Mouse (Mus musculus): Measurements from ENCODE around the gene Tldc1. TPM values are rescaled to one million over a fixed set of nuclear protein-coding genes. Genes with fewer than 3 reads are reported as not detected.

Tldc1 gene
- polyA plus RNA-seq, 1 experiment from 2014 or later = 10.3 TPM

GRCm38 (mm10) chr8:119776668-119777245 is 1.5 kb downstream of the Tldc1 start:
- 58% methylated on average over 7 of the region's 7 CpGs for WGBS
- DNase-seq = no peak
- Histone ChIP-seq H3K9me3 (ENCODE audit: low read depth, low read length) (no peaks in the 10 kb centered on the region), H3K4me3 (ENCODE audit: low read depth, low read length) (no peak overlapping the region), H3K4me2 (peak overlapping the region; percentile 88; the same call in 1 of the 2 replicates), H3K36me3 (ENCODE audit: insufficient read depth) (no peaks in the 10 kb centered on the region), H3K27me3 (ENCODE audit: insufficient read depth, low read length) (no peaks in the 10 kb centered on the region), H3K27ac (ENCODE audit: low read depth) (no peak overlapping the region), H3K9ac (peak overlapping the region; percentile 18; the same call in 1 of the 2 replicates), H3K4me1 (ENCODE audit: insufficient read depth) (peaks cover 10% of the 10 kb centered on the region; the same call in 1 of the 2 replicates)
- no peak for TF ChIP-seq CTCF (IDR thresholded peaks at IDR 0.05; ENCODE audit: low read depth)
- no peak for ATAC-seq (ENCODE audit: insufficient read depth)

DNA sequence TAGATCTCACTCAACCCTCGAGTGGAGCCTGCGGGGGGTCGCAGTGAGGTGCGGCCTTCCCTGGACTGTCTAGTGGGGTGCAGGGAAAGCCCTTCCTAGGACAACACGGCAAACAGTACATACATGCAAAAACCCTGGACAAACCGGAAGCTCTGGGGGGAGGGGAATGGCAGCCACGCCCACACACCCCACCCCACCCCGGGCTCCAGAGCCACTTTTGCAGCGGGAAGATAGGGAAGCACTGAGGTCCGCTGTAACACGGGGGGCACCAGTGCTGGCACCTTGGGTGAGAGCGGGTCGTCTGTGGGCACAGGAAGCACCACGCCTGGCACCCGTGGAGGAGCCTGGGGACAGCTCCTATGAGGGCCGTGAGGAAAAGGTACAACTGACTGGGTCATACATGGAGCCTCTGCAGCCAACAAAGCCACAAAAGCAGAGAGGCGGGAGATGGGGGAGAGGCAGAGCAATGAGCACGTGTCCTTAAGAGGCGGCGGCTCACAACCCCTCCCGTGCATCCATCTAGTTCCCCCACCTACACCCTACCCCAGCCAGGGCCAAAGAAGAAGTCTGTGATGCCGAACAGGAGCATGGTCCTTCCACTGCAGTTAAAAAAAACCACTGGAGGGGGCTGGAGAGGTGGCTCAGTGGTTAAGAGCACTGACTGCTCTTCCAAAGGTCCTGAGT is 12.3 kb downstream of the Tldc1 start:
- DNase-seq = no peak
- Histone ChIP-seq H3K4me3 (ENCODE audit: low read depth, low read length) (no peak overlapping the region), H3K4me1 (ENCODE audit: insufficient read depth) (no peaks in the 10 kb centered on the region), H3K9me3 (ENCODE audit: low read depth, low read length) (no peaks in the 10 kb centered on the region), H3K27ac (ENCODE audit: low read depth) (no peak overlapping the region), H3K36me3 (ENCODE audit: insufficient read depth) (peaks cover 24% of the 10 kb centered on the region; the same call in 1 of the 2 replicates), H3K27me3 (ENCODE audit: insufficient read depth, low read length) (no peaks in the 10 kb centered on the region), H3K9ac (no peak overlapping the region), H3K4me2 (no peak overlapping the region)
- ATAC-seq (ENCODE audit: insufficient read depth) = no peak
- no peak for TF ChIP-seq CTCF (IDR thresholded peaks at IDR 0.05; ENCODE audit: low read depth)
- 69% methylated on average over 22 of the region's 22 CpGs for WGBS

DNA sequence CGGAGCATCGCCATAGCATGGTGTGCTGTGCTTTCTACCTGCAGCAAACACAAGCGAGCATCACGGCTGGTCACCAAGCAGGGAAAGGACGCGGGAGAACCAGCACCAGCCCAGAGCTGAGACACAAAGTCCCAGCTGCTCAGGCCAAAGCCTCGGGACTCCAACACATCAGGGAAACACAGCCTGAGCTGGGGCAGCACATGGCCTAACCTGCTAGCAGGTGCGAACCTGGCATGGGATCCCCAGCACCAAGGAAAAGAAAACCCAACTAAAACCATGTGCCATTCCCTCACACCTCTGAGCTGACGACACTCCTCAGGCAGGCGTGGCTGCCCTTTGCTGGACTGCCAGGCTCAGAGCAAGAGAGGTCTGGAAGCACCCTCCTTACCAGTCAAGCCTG is 12.9 kb downstream of the Tldc1 start:
- WGBS = 83% methylated on average over 10 of the region's 10 CpGs
- no peak for ATAC-seq (ENCODE audit: insufficient read depth)
- Histone ChIP-seq H3K9ac (no peak overlapping the region), H3K4me3 (ENCODE audit: low read depth, low read length) (no peak overlapping the region), H3K4me2 (no peak overlapping the region), H3K36me3 (ENCODE audit: insufficient read depth) (peaks cover 26% of the 10 kb centered on the region), H3K9me3 (ENCODE audit: low read depth, low read length) (no peaks in the 10 kb centered on the region), H3K27me3 (ENCODE audit: insufficient read depth, low read length) (no peaks in the 10 kb centered on the region), H3K27ac (ENCODE audit: low read depth) (no peak overlapping the region), H3K4me1 (ENCODE audit: insufficient read depth) (no peaks in the 10 kb centered on the region)
- no peak for DNase-seq
- no peak for TF ChIP-seq CTCF (IDR thresholded peaks at IDR 0.05; ENCODE audit: low read depth)

DNA sequence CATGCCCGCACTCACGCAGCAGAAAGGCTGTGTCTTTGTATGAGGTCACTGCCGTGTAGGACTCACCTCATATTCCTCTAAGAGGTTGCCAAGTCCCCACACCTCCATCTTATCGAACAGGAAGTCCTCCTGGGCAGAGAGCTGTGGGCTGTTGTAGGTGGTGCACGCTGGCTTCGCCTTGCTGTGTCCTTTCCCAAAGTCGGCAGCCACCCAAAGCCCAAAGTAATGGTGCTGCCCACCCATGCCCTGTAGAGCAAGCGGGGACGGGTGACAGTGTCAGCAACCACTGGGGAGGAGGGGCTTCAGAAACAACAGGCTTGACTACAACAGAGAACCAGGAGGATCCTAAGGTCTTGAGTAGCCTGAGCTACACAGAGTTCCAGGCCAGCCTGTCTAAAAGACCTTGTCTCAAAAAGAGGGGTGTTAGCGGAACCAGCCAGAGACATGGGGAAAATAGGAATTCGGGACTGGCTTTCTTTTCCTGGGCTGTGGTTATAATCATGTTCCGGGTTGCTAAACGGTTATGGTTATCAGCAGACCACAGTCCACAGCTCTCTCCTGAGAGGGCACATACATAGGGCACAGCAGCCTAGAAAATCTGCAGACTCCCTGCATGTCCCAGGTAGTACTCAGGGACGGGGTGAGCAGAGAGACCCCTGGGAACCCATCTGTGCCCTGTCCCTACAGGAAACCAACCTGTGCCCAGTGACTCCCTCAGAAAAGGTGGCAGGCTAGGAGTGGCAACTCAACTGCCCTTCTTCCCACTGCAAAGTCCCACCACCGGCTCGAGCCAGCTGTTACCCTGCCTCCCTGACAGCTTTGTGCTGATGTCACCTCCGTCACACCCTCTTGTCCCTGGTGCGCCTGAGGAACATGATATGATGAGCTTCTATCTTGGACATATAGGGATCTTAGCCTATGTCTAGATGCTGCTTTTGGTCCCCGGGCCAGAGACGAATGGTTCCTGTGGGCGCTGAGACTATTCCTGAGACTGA is 15.7 kb downstream of the Tldc1 start:
- no peak for TF ChIP-seq CTCF (IDR thresholded peaks at IDR 0.05; ENCODE audit: low read depth)
- Histone ChIP-seq H3K4me3 (ENCODE audit: low read depth, low read length) (no peak overlapping the region), H3K4me2 (no peak overlapping the region), H3K9me3 (ENCODE audit: low read depth, low read length) (no peaks in the 10 kb centered on the region), H3K9ac (no peak overlapping the region), H3K4me1 (ENCODE audit: insufficient read depth) (no peaks in the 10 kb centered on the region), H3K27me3 (ENCODE audit: insufficient read depth, low read length) (no peaks in the 10 kb centered on the region), H3K36me3 (ENCODE audit: insufficient read depth) (peaks cover 24% of the 10 kb centered on the region), H3K27ac (ENCODE audit: low read depth) (no peak overlapping the region)
- DNase-seq (no peak), ATAC-seq (ENCODE audit: insufficient read depth) (no peak)
- 80% methylated on average over 21 of the region's 21 CpGs for WGBS

DNA sequence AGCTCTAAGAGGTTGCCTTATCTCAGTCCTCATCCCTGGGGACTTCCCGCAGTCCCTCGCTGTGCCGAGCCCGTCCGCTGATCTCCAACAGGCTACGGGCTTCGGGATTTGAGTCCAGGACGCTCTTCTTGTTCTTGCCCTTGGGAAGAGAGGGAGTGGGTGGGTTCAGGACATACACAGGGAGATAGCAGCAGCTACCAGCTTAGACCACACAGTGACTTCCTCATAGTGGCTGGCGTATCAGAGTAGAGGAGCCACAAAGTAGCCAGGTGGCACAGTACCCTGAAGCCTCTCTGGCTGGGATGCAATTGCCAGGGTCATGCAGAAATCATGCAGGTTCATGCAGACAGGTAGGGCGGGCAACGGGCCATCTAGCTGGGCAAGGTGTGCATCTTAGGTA is 16.5 kb downstream of the Tldc1 start:
- Histone ChIP-seq H3K27ac (ENCODE audit: low read depth) (no peak overlapping the region), H3K9me3 (ENCODE audit: low read depth, low read length) (no peaks in the 10 kb centered on the region), H3K27me3 (ENCODE audit: insufficient read depth, low read length) (no peaks in the 10 kb centered on the region), H3K9ac (no peak overlapping the region), H3K4me2 (no peak overlapping the region), H3K4me3 (ENCODE audit: low read depth, low read length) (no peak overlapping the region), H3K36me3 (ENCODE audit: insufficient read depth) (peaks cover 20% of the 10 kb centered on the region), H3K4me1 (ENCODE audit: insufficient read depth) (no peaks in the 10 kb centered on the region)
- DNase-seq = no peak
- 83% methylated on average over 11 of the region's 11 CpGs for WGBS
- ATAC-seq (ENCODE audit: insufficient read depth) = no peak
- TF ChIP-seq CTCF (IDR thresholded peaks at IDR 0.05; ENCODE audit: low read depth) = no peak

DNA sequence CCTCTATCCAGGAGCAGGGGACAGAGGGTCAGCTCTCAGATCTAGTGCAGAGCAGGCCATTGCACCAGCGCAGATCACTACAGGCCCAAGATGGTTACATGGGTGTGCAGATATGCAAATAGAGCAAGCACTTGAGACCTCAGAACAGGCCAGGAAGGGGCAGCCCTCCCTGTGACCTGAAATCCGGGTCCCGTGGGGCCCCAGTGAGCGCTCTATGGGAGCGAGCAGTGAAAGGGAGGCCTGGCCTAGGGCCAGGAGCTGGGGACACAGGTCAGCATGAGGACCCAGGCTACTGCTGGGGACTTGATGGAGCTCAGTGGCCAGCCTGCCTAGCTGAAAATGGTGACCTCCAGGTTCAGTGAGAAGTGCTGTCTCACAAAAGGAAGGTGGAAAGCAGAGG is 21.7 kb downstream of the Tldc1 start:
- DNase-seq = no peak
- Histone ChIP-seq H3K27me3 (ENCODE audit: insufficient read depth, low read length) (no peaks in the 10 kb centered on the region), H3K4me1 (ENCODE audit: insufficient read depth) (0 out of 2 replicates have a peak, but pooled peaks cover 5% of the 10 kb centered on the region), H3K36me3 (ENCODE audit: insufficient read depth) (peaks cover 4% of the 10 kb centered on the region), H3K4me2 (no peak overlapping the region), H3K9me3 (ENCODE audit: low read depth, low read length) (no peaks in the 10 kb centered on the region), H3K9ac (no peak overlapping the region), H3K4me3 (ENCODE audit: low read depth, low read length) (no peak overlapping the region), H3K27ac (ENCODE audit: low read depth) (no peak overlapping the region)
- TF ChIP-seq CTCF (IDR thresholded peaks at IDR 0.05; ENCODE audit: low read depth) = no peak
- peak; percentile 26; the same call in 1 of the 2 replicates for ATAC-seq (ENCODE audit: insufficient read depth)
- 37% methylated on average over 5 of the region's 5 CpGs for WGBS

GRCm38 (mm10) chr8:119756147-119756461 is 22.1 kb downstream of the Tldc1 start:
- ATAC-seq (ENCODE audit: insufficient read depth) = no peak

More at GRCm38 (mm10) chr8:119756147-119756461, 22.1 kb downstream of the Tldc1 start:
- H3K9me3 ChIP-seq (ENCODE audit: low read depth, low read length) = no peaks in the 10 kb centered on the region
- peaks cover 4% of the 10 kb centered on the region; the same call in 1 of the 2 replicates for H3K36me3 ChIP-seq (ENCODE audit: insufficient read depth)
- TF ChIP-seq CTCF (IDR thresholded peaks at IDR 0.05; ENCODE audit: low read depth) = no peak
- H3K4me2 ChIP-seq = peak overlapping the region; percentile 43; the same call in 1 of the 2 replicates
- H3K27me3 ChIP-seq (ENCODE audit: insufficient read depth, low read length) = no peaks in the 10 kb centered on the region
- 75% methylated on average over 2 of the region's 2 CpGs for WGBS
- H3K4me1 ChIP-seq (ENCODE audit: insufficient read depth) = 0 out of 2 replicates have a peak, but pooled peaks cover 5% of the 10 kb centered on the region
- H3K9ac ChIP-seq = no peak overlapping the region
- H3K27ac ChIP-seq (ENCODE audit: low read depth) = no peak overlapping the region
- DNase-seq = no peak
- no peak overlapping the region for H3K4me3 ChIP-seq (ENCODE audit: low read depth, low read length)
